Mouse (Mus musculus): ENCODE results near the gene Med18. TPM values are rescaled to one million over a fixed set of nuclear protein-coding genes. Genes with fewer than 3 reads are reported as not detected.
"Not testable (repeated sequence)": the region's sequence is repeated elsewhere in the genome, so short reads cannot be mapped to it uniquely, and the experiment has no call there.

The Med18 gene
- polyA plus RNA-seq, 1 experiment from 2014 or later = 41.7 TPM

DNA sequence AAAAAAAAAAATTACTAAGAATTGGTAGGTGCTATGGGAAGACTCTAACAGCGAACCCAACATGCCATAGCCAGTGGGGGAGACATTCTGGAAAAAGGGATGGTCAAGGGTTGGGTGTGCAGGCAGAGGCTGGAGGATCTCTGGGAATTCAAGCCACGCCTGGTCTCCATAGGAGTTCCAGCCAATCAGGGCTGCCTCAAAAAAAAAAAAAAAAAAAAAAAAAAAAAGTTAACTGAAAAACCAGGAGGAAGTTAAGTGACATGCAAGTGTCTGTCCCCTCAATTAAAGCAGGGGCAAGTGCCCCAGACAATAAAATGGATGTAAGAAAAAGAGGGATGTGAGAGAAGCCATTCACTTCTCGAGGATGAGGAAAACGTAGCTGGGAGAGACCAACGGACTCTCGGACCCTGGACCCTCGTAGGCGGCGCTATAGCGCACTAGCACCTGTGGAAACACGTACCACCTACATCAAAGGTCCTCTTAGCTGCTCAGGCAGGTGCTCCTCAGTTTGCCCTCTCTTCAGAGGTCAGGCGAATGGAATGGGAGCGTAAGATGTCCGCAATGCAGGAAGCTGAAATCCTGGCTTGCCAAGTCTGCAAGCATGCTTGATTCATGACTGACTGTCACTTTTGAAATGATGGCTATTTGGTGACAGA is 30.9 kb downstream of the Med18 start:
- no peak for DNase-seq (ENCODE audit: low spot score)
- Histone ChIP-seq H3K4me3 (peak overlapping the region; percentile 42), H3K27me3 (replicated peaks; ENCODE audit: low read depth, poor library complexity, severe bottlenecking) (no peaks in the 10 kb centered on the region), H3K9me3 (no peaks in the 10 kb centered on the region), H3K4me1 (peaks cover 10% of the 10 kb centered on the region), H3K36me3 (replicated peaks) (no peaks in the 10 kb centered on the region), H3K27ac (replicated peaks) (no peak overlapping the region)
- 14% methylated on average over 14 of the region's 14 CpGs for WGBS

DNA sequence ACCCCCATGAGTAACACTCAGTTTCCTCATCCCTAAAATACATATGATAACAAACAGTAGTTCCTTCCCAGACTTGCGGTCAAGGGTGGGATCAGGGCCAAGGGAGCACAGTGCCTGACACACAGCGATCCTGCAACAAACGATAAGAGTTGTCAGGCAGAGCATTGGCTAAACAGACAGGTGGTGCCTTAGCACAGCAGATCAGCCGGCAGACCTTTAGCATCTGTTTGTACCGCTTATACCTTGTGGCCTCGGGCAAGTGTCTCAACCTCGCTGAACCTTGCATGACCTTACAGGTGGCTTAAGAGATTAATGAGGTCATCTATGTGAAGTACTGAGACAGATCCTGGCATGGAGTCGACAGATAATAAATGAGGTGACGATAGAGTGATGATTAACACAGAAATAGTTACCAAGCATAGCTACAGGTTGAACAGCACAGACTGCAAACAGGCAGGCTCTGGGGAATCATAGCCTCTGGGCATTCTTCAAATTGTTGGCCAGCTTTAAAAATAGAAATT is 35.6 kb downstream of the Med18 start:
- Histone ChIP-seq H3K4me3 (no peak overlapping the region), H3K9me3 (no peaks in the 10 kb centered on the region), H3K27ac (replicated peaks) (no peak overlapping the region), H3K4me1 (peaks cover 9% of the 10 kb centered on the region), H3K27me3 (replicated peaks; ENCODE audit: low read depth, poor library complexity, severe bottlenecking) (no peaks in the 10 kb centered on the region), H3K36me3 (replicated peaks) (no peaks in the 10 kb centered on the region)
- 61% methylated on average over 9 of the region's 9 CpGs for WGBS
- no peak for DNase-seq (ENCODE audit: low spot score)

DNA sequence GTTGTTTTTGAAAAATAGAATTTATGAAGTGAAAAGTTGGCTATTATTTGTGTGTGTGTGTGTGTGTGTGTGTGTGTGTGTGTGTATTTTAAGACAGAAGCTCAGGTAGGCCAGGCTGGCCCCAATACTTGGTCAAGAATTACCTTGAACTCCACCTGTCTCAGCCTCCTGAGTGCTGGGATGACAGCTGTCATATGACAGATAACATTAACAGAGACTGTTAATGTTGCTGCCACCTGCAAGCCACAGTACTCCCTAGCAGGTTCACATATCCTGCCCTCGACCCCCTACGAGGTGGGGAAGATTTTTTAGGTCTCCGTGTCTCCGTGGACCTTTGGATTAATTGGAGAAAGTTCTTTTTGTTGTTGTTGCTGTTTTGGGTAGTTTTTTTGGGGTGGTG is 36.2 kb downstream of the Med18 start:
- no peaks in the 10 kb centered on the region for H3K27me3 ChIP-seq (replicated peaks; ENCODE audit: low read depth, poor library complexity, severe bottlenecking)
- H3K9me3 ChIP-seq = no peaks in the 10 kb centered on the region
- H3K4me1 ChIP-seq = peaks cover 6% of the 10 kb centered on the region
- H3K27ac ChIP-seq (replicated peaks) = no peak overlapping the region
- 85% methylated on average over 4 of the region's 4 CpGs for WGBS
- H3K4me3 ChIP-seq = no peak overlapping the region
- H3K36me3 ChIP-seq (replicated peaks) = no peaks in the 10 kb centered on the region
- DNase-seq (ENCODE audit: low spot score) = no peak

DNA sequence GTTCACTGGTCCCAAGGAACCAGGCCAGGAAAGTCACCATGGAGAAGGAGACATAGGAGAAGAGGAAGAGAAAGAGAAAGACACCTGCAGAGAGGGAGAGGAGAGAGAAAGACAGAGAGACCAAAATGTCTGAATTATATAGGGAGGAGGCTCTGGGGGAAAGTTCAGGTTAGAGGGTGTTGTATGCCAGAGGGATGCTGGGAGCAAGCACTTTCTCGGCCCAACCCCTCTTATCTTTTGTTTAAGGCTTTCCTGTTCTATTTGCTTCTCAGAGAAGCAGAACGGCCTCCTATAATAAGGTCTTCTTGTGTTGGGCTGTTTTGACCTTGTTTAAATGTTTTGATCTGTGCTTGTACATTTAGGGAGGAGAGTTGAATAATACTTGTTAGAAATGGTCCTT is 37.7 kb downstream of the Med18 start:
- no peaks in the 10 kb centered on the region for H3K9me3 ChIP-seq
- H3K36me3 ChIP-seq (replicated peaks) = no peaks in the 10 kb centered on the region
- no peak overlapping the region for H3K4me3 ChIP-seq
- no peak overlapping the region for H3K27ac ChIP-seq (replicated peaks)
- H3K27me3 ChIP-seq (replicated peaks; ENCODE audit: low read depth, poor library complexity, severe bottlenecking) = no peaks in the 10 kb centered on the region
- DNase-seq (ENCODE audit: low spot score) = no peak
- peaks cover 12% of the 10 kb centered on the region for H3K4me1 ChIP-seq
- WGBS = 65% methylated on average over 2 of the region's 2 CpGs

- WGBS = 94% methylated on average over 5 of the region's 5 CpGs
- no peak overlapping the region for H3K4me3 ChIP-seq
- DNase-seq (ENCODE audit: low spot score) = no peak
- H3K9me3 ChIP-seq = no peaks in the 10 kb centered on the region
- no peaks in the 10 kb centered on the region for H3K27me3 ChIP-seq (replicated peaks; ENCODE audit: low read depth, poor library complexity, severe bottlenecking)
- no peak overlapping the region for H3K27ac ChIP-seq (replicated peaks)
- no peaks in the 10 kb centered on the region for H3K36me3 ChIP-seq (replicated peaks)
- peaks cover 25% of the 10 kb centered on the region for H3K4me1 ChIP-seq
Observed at GRCm38 (mm10) chr4:132424765-132425164, 39.0 kb downstream of the Med18 start.

GRCm38 (mm10) chr4:132421923-132422782 is 41.6 kb downstream of the Med18 start, which contains the start of gene Phactr4:
TSS of gene Phactr4 (minus strand) at chr4:132422489.
- H3K4me3 ChIP-seq = peak within 1 kb of the TSS; percentile 86
- no peaks in the 10 kb centered on the region for H3K9me3 ChIP-seq
- H3K4me1 ChIP-seq = peaks cover 22% of the 10 kb centered on the region
- no peaks in the 10 kb centered on the region for H3K27me3 ChIP-seq (replicated peaks; ENCODE audit: low read depth, poor library complexity, severe bottlenecking)
- peak within 1 kb of the TSS; percentile 98 for H3K27ac ChIP-seq (replicated peaks)
- peak; percentile 99 for DNase-seq (ENCODE audit: low spot score)
- no peaks in the 10 kb centered on the region for H3K36me3 ChIP-seq (replicated peaks)
- under 1% methylated on average over 73 of the region's 73 CpGs for WGBS

- peak; percentile 65 for DNase-seq (ENCODE audit: low spot score)
- Histone ChIP-seq H3K4me3 (peak overlapping the region; percentile 86), H3K27me3 (replicated peaks; ENCODE audit: low read depth, poor library complexity, severe bottlenecking) (no peaks in the 10 kb centered on the region), H3K4me1 (peaks cover 26% of the 10 kb centered on the region), H3K27ac (replicated peaks) (peak overlapping the region; percentile 98), H3K9me3 (no peaks in the 10 kb centered on the region), H3K36me3 (replicated peaks) (0 out of 2 replicates have a peak, but pooled peaks cover 3% of the 10 kb centered on the region)
- under 1% methylated on average over 13 of the region's 13 CpGs for WGBS
Observed at GRCm38 (mm10) chr4:132421556-132421922, 42.2 kb downstream of the Med18 start.

GRCm38 (mm10) chr4:132420471-132420870 is 43.2 kb downstream of the Med18 start:
- DNase-seq (ENCODE audit: low spot score) = no peak
- Histone ChIP-seq H3K4me1 (peaks cover 26% of the 10 kb centered on the region), H3K9me3 (no peaks in the 10 kb centered on the region), H3K36me3 (replicated peaks) (0 out of 2 replicates have a peak, but pooled peaks cover 3% of the 10 kb centered on the region), H3K4me3 (peak overlapping the region; percentile 86), H3K27ac (replicated peaks) (peak overlapping the region; percentile 98; the same call in 1 of the 2 replicates), H3K27me3 (replicated peaks; ENCODE audit: low read depth, poor library complexity, severe bottlenecking) (no peaks in the 10 kb centered on the region)
- WGBS = 90% methylated on average over 5 of the region's 5 CpGs

GRCm38 (mm10) chr4:132415966-132416365 is 47.8 kb downstream of the Med18 start:
- Histone ChIP-seq H3K4me3 (no peak overlapping the region), H3K36me3 (replicated peaks) (peaks cover 22% of the 10 kb centered on the region), H3K27me3 (replicated peaks; ENCODE audit: low read depth, poor library complexity, severe bottlenecking) (no peaks in the 10 kb centered on the region), H3K4me1 (peaks cover 19% of the 10 kb centered on the region), H3K27ac (replicated peaks) (no peak overlapping the region), H3K9me3 (no peaks in the 10 kb centered on the region)
- DNase-seq (ENCODE audit: low spot score) = no peak

DNA sequence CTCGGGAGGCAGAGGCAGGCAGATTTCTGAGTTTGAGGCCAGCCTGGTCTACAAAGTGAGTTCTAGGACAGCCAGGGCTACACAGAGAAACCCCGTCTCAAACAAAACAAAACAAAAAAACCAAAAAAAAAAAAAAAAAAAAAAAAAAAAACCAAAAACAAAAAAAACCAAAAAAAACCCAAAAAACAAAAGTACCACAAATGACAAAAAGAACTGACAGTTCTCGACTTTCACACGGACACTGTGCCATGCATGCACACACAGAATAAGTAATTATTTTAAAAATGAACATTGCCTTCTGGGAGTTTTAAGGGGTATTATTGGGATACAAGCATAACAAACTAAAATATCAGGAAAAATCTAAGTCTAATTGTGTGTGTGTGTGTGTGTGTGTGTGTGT is 50.5 kb downstream of the Med18 start:
- H3K27ac ChIP-seq (replicated peaks); H3K27me3 ChIP-seq (replicated peaks; ENCODE audit: low read depth, poor library complexity, severe bottlenecking); H3K9me3 ChIP-seq; H3K4me1 ChIP-seq; DNase-seq (ENCODE audit: low spot score); H3K4me3 ChIP-seq: not testable (repeated sequence)
- WGBS = 94% methylated on average over 4 of the region's 4 CpGs
- H3K36me3 ChIP-seq (replicated peaks) = peaks cover 27% of the 10 kb centered on the region

GRCm38 (mm10) chr4:132411322-132412094 is 52.2 kb downstream of the Med18 start:
- H3K4me1 ChIP-seq = no peaks in the 10 kb centered on the region; the same call in 1 of the 2 replicates
- H3K4me3 ChIP-seq = no peak overlapping the region
- peaks cover 24% of the 10 kb centered on the region for H3K36me3 ChIP-seq (replicated peaks)
- H3K27me3 ChIP-seq (replicated peaks; ENCODE audit: low read depth, poor library complexity, severe bottlenecking) = no peaks in the 10 kb centered on the region
- 59% methylated on average over 8 of the region's 8 CpGs for WGBS
- H3K27ac ChIP-seq (replicated peaks) = no peak overlapping the region
- peak; percentile 18 for DNase-seq (ENCODE audit: low spot score)
- H3K9me3 ChIP-seq = no peaks in the 10 kb centered on the region

DNA sequence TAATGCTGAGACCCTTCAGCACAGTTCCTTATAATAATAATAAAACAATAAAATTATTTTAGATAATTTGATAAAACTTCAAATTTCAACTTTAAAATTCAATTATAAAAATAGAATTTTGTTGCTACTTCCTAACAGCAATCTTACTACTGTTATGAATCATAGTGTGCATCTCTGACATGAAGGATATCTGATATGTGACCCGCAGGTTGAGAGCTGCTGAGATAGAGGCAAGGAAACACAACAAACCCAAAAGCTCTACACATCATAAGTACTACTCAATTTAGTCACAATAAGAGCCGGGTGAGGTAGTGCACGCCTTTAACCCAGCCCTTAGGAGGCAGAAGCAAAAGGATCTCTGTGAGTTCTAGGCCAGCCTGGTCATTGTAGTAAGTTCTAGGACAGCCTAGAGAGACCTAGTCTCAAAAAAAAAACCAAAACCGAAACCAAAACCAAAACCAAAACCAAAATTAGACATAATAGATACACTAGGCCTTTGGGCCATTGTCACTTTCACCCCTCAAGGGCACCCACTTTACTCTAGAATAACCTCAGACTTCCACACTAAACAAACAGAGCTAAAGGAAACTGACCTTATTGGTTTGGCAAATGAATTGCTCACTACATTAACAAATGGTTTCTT is 54.0 kb downstream of the Med18 start:
- no peaks in the 10 kb centered on the region for H3K27me3 ChIP-seq (replicated peaks; ENCODE audit: low read depth, poor library complexity, severe bottlenecking)
- 93% methylated on average over 4 of the region's 4 CpGs for WGBS
- no peak overlapping the region for H3K4me3 ChIP-seq
- H3K4me1 ChIP-seq = no peaks in the 10 kb centered on the region
- H3K36me3 ChIP-seq (replicated peaks) = peaks cover 35% of the 10 kb centered on the region
- H3K9me3 ChIP-seq = no peaks in the 10 kb centered on the region
- no peak for DNase-seq (ENCODE audit: low spot score)
- no peak overlapping the region for H3K27ac ChIP-seq (replicated peaks)

Data from embryonic facial prominence, embryonic 10.5 days (tissue).